Mouse (Mus musculus): ENCODE results near the gene Clptm1. TPM values are rescaled to one million over a fixed set of nuclear protein-coding genes. Genes with fewer than 3 reads are reported as not detected.
"Not testable (repeated sequence)": the region's sequence is repeated elsewhere in the genome, so short reads cannot be mapped to it uniquely, and the experiment has no call there.

The Clptm1 gene
- polyA plus RNA-seq, 1 experiment, result 54.8 TPM

- no peak for DNase-seq (ENCODE audit: low spot score)
Observed at GRCm38 (mm10) chr7:19691873-19692865, 27.3 kb upstream of the Clptm1 start, which contains the start of gene Apoc1. Gene Apoc1, minus strand, starts transcription at chr7:19692660.

GRCm38 (mm10) chr7:19691434-19691833, 26.6 kb upstream of the Clptm1 start:
- no peak for DNase-seq (ENCODE audit: low spot score)

GRCm38 (mm10) chr7:19690845-19691244, 26.0 kb upstream of the Clptm1 start:
- DNase-seq (ENCODE audit: low spot score), result no peak

GRCm38 (mm10) chr7:19688611-19689010, 23.8 kb upstream of the Clptm1 start:
- DNase-seq (ENCODE audit: low spot score), result no peak

GRCm38 (mm10) chr7:19688101-19688500, 23.3 kb upstream of the Clptm1 start:
- no peak for DNase-seq (ENCODE audit: low spot score)

- DNase-seq (ENCODE audit: low spot score), result not testable (repeated sequence)
Observed at GRCm38 (mm10) chr7:19686927-19687583, 22.2 kb upstream of the Clptm1 start.

- DNase-seq (ENCODE audit: low spot score), result no peak
Observed at GRCm38 (mm10) chr7:19686521-19686920, 21.7 kb upstream of the Clptm1 start.

- no peak for DNase-seq (ENCODE audit: low spot score)
Observed at GRCm38 (mm10) chr7:19685374-19685773, 20.5 kb upstream of the Clptm1 start.

- DNase-seq (ENCODE audit: low spot score), result no peak
Observed at GRCm38 (mm10) chr7:19683771-19684201, 19.0 kb upstream of the Clptm1 start.

- DNase-seq (ENCODE audit: low spot score), result no peak
Observed at GRCm38 (mm10) chr7:19682979-19683378, 18.1 kb upstream of the Clptm1 start.

GRCm38 (mm10) chr7:19681202-19681694, 16.4 kb upstream of the Clptm1 start, which contains the start of the genes Gm44805 and Apoc4:
Gene Gm44805, minus strand, starts transcription at chr7:19681423.
Gene Apoc4, minus strand, starts transcription at chr7:19681479.
- DNase-seq (ENCODE audit: low spot score), result no peak

GRCm38 (mm10) chr7:19680702-19681101, 15.9 kb upstream of the Clptm1 start:
- no peak for DNase-seq (ENCODE audit: low spot score)

GRCm38 (mm10) chr7:19678901-19679300, 14.1 kb upstream of the Clptm1 start:
- no peak for DNase-seq (ENCODE audit: low spot score)

- DNase-seq (ENCODE audit: low spot score), result no peak
Observed at GRCm38 (mm10) chr7:19677872-19678271, 13.0 kb upstream of the Clptm1 start, which contains the start of gene Apoc2. Gene Apoc2, minus strand, starts transcription at chr7:19677941.

- DNase-seq (ENCODE audit: low spot score), result no peak
Observed at GRCm38 (mm10) chr7:19676662-19677061, 11.8 kb upstream of the Clptm1 start.

GRCm38 (mm10) chr7:19675824-19676223, 11.0 kb upstream of the Clptm1 start:
- no peak for DNase-seq (ENCODE audit: low spot score)

- DNase-seq (ENCODE audit: low spot score), result no peak
Observed at GRCm38 (mm10) chr7:19673083-19673699, 8.4 kb upstream of the Clptm1 start.

- no peak for DNase-seq (ENCODE audit: low spot score)
Observed at GRCm38 (mm10) chr7:19671511-19671910, 6.7 kb upstream of the Clptm1 start.

- DNase-seq (ENCODE audit: low spot score), result peak; percentile 65
Observed at GRCm38 (mm10) chr7:19668947-19669721, 4.3 kb upstream of the Clptm1 start.

- no peak for DNase-seq (ENCODE audit: low spot score)
Observed at GRCm38 (mm10) chr7:19667434-19667833, 2.6 kb upstream of the Clptm1 start.

GRCm38 (mm10) chr7:19666750-19667149, 1.9 kb upstream of the Clptm1 start:
- DNase-seq (ENCODE audit: low spot score), result no peak
